Mouse (Mus musculus) CD4-positive helper T cell, adult 2 months (primary cell): ENCODE measurements around the gene Lpo.

Source experiments
- DNase-seq: peaks from one replicate; pipeline ENCODE4 v3.0.0-alpha.2; 2012; ENCODE audit warnings: low read depth, missing footprints, low spot score

The Lpo gene

GRCm38 (mm10) chr11:87758957-87759608, 69.0 kb downstream of the Lpo start:
- DNase-seq: peak; percentile 87

GRCm38 (mm10) chr11:87758161-87758911, 69.8 kb downstream of the Lpo start:
- DNase-seq: peak; percentile 81

- peak; percentile 79 for DNase-seq
Observed at GRCm38 (mm10) chr11:87757001-87757954, 70.8 kb downstream of the Lpo start.
